Mouse (Mus musculus) hindbrain, postnatal 0 days (tissue): Measurements from ENCODE around the gene P2rx1. TPM values are rescaled to one million over a fixed set of nuclear protein-coding genes. Genes with fewer than 3 reads are reported as not detected.

Source experiments
- ATAC-seq: fragments of 200-750 bp; cut with Nextera tagmentation; 2 replicates; pipeline ENCODE4 v1.8.0; 2017; ENCODE audit warnings: mild to moderate bottlenecking, moderate TSS enrichment, moderate library complexity
- DNase-seq: peaks from one replicate; pipeline ENCODE4 v3.0.0-alpha.2; 2015; ENCODE audit warnings: low spot score
- H3K27ac ChIP-seq: fragments of 300-500 bp; sonication (generic); 2 replicates; pipeline ENCODE4 v1.5.1; 2014; ENCODE audit warnings: mild to moderate bottlenecking
- H3K27me3 ChIP-seq: fragments of 300-500 bp; sonication (generic); 2 replicates; pipeline ENCODE4 v1.6.1; 2014; ENCODE audit warnings: low read length, mixed read lengths; ENCODE audit not compliant: insufficient read depth
- H3K36me3 ChIP-seq: fragments of 300-500 bp; sonication (generic); 2 replicates; pipeline ENCODE4 v1.6.1; 2014; ENCODE audit warnings: low read length, mixed read lengths; ENCODE audit not compliant: insufficient read depth
- H3K4me1 ChIP-seq: fragments of 300-500 bp; sonication (generic); 2 replicates; pipeline ENCODE4 v1.6.1; 2014; ENCODE audit warnings: antibody characterized with exemption, low read length, mixed read lengths; ENCODE audit not compliant: insufficient read depth
- H3K4me2 ChIP-seq: fragments of 300-500 bp; sonication (generic); 2 replicates; pipeline ENCODE4 v1.6.1; 2014; ENCODE audit warnings: low read depth, mild to moderate bottlenecking, low read length, moderate library complexity, mixed read lengths
- H3K4me3 ChIP-seq: fragments of 300-500 bp; sonication (generic); 2 replicates; pipeline ENCODE4 v1.5.1; 2014; ENCODE audit warnings: low read length
- H3K9ac ChIP-seq: fragments of 300-500 bp; sonication (generic); replicated peaks from 2 replicates; pipeline ENCODE4 v1.6.1; 2014; ENCODE audit warnings: mild to moderate bottlenecking, low read length, moderate library complexity, mixed read lengths
- H3K9me3 ChIP-seq: fragments of 300-500 bp; sonication (generic); 2 replicates; pipeline ENCODE4 v1.6.1; 2016; ENCODE audit warnings: low read length, mixed read lengths
- CTCF ChIP-seq: IDR thresholded peaks from 2 replicates; pipeline ENCODE4 v1.5.1; 2016; ENCODE audit warnings: antibody characterized with exemption, control low read depth, low read depth
- WGBS: fragments of 180-500 bp; shearing (Covaris S2); extraction: QIAGEN DNeasy Blood & Tissue Kit; methylation state at CpG from one replicate; pipeline ENCODE4 v1.1.7; 2014; 5-methylcytosine and 5-hydroxymethylcytosine counted together
- polyA plus RNA-seq: library from polyadenylated mRNA; unstranded; fragments of >200 nt; fragmentation: Nextera tagmentation; extraction: Ambion mirVana; gene quantifications from 2 replicates; pipeline ENCODE4 v1.2.1, GENCODE M21; 2015
- total RNA-seq: library from RNA; depleted of rRNA; stranded (reverse); fragments of >200 nt; gene quantifications from 2 replicates; pipeline ENCODE4 v1.2.3, GENCODE M21; 2014

Gene P2rx1
- total and polyA plus RNA-seq, 2 experiments from 2014 or later, result 0.60 to 1.3 TPM

DNA sequence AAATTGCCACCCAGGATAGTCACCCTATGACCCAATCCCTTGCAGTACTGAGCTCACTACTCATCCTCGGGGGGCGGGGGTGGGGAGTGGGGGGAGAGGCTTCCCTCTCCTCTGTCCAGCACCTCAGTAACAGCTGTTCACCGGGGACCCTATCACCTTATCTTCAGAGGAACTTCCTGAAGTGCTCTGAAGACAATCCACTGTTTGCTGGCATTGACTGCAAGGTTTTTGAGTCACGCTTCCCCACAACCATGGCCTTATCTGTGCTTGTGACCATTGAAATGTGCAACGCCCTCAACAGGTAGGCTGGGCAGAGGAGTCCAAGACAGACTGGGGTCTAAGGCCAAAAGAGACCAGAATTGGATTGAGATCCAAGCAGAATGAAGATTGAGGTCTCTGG is 11.1 kb upstream of the P2rx1 start:
- Histone ChIP-seq H3K4me3 (no peak overlapping the region), H3K27ac (no peak overlapping the region), H3K4me2 (no peak overlapping the region), H3K9me3 (no peaks in the 10 kb centered on the region), H3K4me1 (no peaks in the 10 kb centered on the region), H3K9ac (no peak overlapping the region), H3K27me3 (no peaks in the 10 kb centered on the region), H3K36me3 (no peaks in the 10 kb centered on the region)
- no peak for DNase-seq
- no peak for ATAC-seq
- no peak for TF ChIP-seq CTCF
- WGBS, result 76% methylated on average over 5 of the region's 5 CpGs

DNA sequence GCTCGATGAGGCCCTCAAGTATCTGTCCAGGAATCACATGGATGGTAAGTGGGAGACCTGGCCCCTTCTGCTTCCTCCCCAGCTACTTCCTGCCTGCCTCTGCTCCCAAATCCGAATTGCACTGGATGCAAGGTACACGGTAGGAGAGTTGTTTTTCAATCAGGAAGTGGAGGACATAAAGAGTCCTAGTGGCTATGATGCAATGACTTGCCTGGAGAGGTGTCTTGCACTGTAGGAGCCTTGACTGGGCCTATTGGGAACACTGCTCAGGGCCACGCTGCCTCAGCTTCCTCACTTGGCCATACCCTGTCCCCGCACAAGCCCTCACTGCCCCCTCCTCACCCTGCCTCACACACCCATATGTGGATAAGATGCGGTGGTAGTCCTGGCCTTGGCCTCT is 9.9 kb upstream of the P2rx1 start:
- Histone ChIP-seq H3K9ac (no peak overlapping the region), H3K27ac (no peak overlapping the region), H3K9me3 (no peaks in the 10 kb centered on the region), H3K36me3 (no peaks in the 10 kb centered on the region), H3K4me2 (no peak overlapping the region), H3K4me3 (no peak overlapping the region), H3K4me1 (no peaks in the 10 kb centered on the region), H3K27me3 (no peaks in the 10 kb centered on the region)
- 78% methylated on average over 6 of the region's 6 CpGs for WGBS
- no peak for ATAC-seq
- no peak for TF ChIP-seq CTCF
- DNase-seq, result no peak

DNA sequence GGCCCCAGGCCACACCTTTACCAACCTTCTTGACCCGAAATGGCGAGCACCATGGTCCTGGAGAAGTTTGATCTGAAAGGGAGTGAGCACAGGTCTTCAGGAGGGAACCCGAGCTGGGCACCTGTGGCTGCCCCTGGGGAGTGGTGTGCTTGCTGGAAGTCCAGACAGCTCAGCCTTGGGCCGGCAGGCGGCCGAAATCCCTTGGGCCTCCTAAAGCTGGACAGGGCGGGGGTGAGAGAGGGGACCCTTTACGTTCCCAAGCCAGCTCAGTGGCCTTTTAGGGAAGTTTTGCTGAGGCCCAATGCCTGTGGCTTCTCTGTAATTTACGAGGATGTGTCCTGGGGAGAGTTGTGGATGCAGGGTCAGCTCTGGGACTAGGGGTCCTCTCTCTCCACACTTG is 8.2 kb upstream of the P2rx1 start:
- Histone ChIP-seq H3K27me3 (no peaks in the 10 kb centered on the region), H3K4me2 (no peak overlapping the region), H3K9ac (no peak overlapping the region), H3K36me3 (no peaks in the 10 kb centered on the region), H3K27ac (no peak overlapping the region), H3K4me1 (no peaks in the 10 kb centered on the region), H3K4me3 (no peak overlapping the region), H3K9me3 (no peaks in the 10 kb centered on the region)
- ATAC-seq (no peak), DNase-seq (no peak)
- WGBS, result 80% methylated on average over 9 of the region's 9 CpGs
- no peak for TF ChIP-seq CTCF

DNA sequence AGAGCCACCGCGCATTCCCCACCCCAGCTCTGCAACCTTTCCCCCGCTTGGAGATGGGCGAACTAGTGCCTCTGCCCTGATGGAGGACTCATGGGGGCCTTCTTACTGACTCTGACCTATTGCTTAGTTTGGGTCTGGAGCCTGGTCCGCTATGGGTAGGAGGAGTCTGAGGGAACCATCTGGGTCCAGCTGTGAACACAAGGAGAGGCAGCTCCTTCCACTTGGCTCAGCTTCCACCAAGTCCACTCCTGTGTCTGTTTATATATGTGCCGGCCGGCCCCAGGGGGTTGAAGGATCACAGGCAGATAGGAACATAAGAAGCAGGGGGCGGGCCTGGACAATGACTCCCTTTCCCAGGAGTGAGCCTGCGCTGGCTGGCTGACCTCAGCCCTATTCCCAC is 6.9 kb upstream of the P2rx1 start:
- 56% methylated on average over 9 of the region's 9 CpGs for WGBS
- Histone ChIP-seq H3K27ac (no peak overlapping the region), H3K9ac (no peak overlapping the region), H3K4me3 (no peak overlapping the region), H3K4me2 (no peak overlapping the region), H3K4me1 (no peaks in the 10 kb centered on the region), H3K27me3 (no peaks in the 10 kb centered on the region), H3K36me3 (no peaks in the 10 kb centered on the region), H3K9me3 (no peaks in the 10 kb centered on the region)
- DNase-seq (no peak), ATAC-seq (no peak)
- TF ChIP-seq CTCF, result no peak

DNA sequence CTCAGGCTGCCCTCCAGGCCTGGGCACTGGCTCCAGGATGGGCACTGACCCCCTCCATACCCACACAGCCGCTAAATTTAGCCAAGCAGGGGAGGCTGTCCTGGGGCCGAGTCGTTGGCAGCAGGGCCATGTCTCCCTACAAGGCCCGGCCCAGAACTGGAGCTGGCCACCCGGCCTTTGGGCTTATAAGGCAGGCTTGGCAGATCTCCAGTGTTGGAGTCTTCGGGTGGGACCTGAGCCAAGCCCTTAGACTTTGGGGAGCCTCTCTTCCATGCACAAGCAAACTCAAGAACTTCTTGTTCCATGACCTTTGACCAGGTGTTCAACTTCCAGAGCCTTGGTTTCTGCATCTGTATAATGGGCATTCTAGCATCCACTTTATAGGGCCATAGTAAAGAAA is 2.6 kb upstream of the P2rx1 start:
- Histone ChIP-seq H3K9ac (no peak overlapping the region), H3K9me3 (no peaks in the 10 kb centered on the region), H3K27ac (no peak overlapping the region), H3K36me3 (no peaks in the 10 kb centered on the region), H3K4me1 (no peaks in the 10 kb centered on the region), H3K4me2 (no peak overlapping the region), H3K27me3 (no peaks in the 10 kb centered on the region), H3K4me3 (no peak overlapping the region)
- DNase-seq, result no peak
- 81% methylated on average over 6 of the region's 6 CpGs for WGBS
- no peak for TF ChIP-seq CTCF
- ATAC-seq, result no peak

DNA sequence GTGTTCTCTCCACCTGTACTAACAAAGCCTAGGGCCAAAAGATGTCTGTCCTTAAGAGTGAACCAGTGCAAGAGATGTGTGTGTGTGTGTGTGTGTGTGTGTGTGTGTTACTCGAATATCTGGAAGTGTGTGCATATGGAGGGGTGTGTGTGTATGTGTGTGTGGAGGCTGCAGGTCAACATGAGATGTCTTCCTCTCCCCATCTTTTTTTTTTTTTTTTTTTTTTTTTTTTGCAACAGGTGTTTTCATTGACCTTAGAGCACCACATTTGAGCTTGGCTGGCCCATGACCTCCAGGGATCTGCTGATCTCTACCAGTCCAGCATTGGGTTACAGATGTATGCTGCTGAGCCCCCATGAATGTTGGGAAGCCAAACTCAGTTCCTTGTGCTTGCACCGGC is 2.1 kb upstream of the P2rx1 start:
- no peak overlapping the region for H3K27ac ChIP-seq
- WGBS, result 96% methylated on average over 2 of the region's 2 CpGs
- DNase-seq, result no peak
- ATAC-seq, result no peak
- H3K9me3 ChIP-seq, result no peaks in the 10 kb centered on the region
- no peaks in the 10 kb centered on the region for H3K36me3 ChIP-seq
- TF ChIP-seq CTCF, result no peak
- H3K4me2 ChIP-seq, result no peak overlapping the region
- H3K4me1 ChIP-seq, result no peaks in the 10 kb centered on the region
- H3K4me3 ChIP-seq, result no peak overlapping the region
- no peak overlapping the region for H3K9ac ChIP-seq
- H3K27me3 ChIP-seq, result no peaks in the 10 kb centered on the region

DNA sequence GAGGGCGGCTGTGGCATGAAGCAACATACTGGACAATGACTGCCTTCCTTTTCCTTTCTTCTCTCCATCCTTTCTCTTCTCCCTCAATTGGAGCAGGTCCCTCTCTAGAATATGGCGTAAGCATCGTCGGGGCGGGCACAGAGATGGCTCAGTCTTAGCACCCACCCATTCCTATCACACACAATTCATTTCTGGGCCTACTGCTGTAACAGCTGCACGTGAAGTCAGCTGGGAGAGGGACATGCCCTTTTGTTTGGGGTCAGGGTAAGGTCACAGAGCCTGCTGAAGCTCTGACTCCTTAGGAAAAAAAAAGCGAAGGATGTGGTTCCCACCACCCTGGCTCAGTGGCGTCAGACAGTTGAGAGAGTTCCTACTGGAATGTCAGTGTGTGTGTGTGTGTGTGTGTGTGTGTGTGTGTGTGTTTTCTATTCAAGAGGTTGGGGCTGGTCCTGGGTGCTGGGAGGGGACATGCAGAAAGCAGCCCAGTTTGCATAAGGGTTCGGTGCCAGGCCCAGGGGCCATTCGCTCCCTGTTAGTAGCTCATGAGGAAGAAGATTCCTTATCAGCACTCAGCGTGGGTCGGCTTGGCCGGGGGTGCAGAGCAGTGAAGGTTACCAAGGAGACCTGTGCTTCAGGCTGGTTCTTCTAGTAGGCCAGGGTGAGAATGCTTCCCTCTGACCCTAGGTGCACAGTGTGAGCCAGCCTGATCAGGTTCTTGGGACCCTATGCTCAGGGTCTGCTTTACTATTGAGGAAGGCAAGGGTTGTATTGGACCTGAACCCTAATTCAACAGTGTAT is 1.2 kb upstream of the P2rx1 start:
- Histone ChIP-seq H3K4me2 (no peak overlapping the region), H3K36me3 (no peaks in the 10 kb centered on the region), H3K9me3 (no peaks in the 10 kb centered on the region), H3K4me3 (no peak overlapping the region), H3K9ac (no peak overlapping the region), H3K4me1 (no peaks in the 10 kb centered on the region), H3K27ac (no peak overlapping the region), H3K27me3 (no peaks in the 10 kb centered on the region)
- ATAC-seq (no peak), DNase-seq (no peak)
- no peak for TF ChIP-seq CTCF
- WGBS, result 76% methylated on average over 13 of the region's 13 CpGs
